In genomic region chr4:135477851-135478250, GRCm38 (mm10) we compare ENCODE assay signal across 24 mouse cellular contexts. TPM values are rescaled to one million over a fixed set of nuclear protein-coding genes. Genes with fewer than 3 reads are reported as not detected.
DNase-seq lines count a peak whose midpoint lies in the region; ATAC-seq lines count a peak whose summit lies in the region.
"Had no signal": no experiment of that assay in that cellular context is flagged by ENCODE, and none has a peak within 500 bp of the region (broad histone marks: within the 10 kb centered on the region; RNA-seq: fewer than 3 reads in every experiment).

No protein-coding gene starts in this region.

- no peaks in the 10 kb centered on the region for H3K36me3 ChIP-seq in kidney, embryonic 14.5 days (ENCODE audit: control insufficient read depth, insufficient read depth, low read length)
- H3K36me3 ChIP-seq: embryonic facial prominence, embryonic 13.5 days; embryonic facial prominence, embryonic 15.5 days; forebrain, embryonic 10.5 days; forebrain, embryonic 12.5 days had no signal

- no peak overlapping the region for H3K27ac ChIP-seq in kidney, embryonic 14.5 days (ENCODE audit: low read depth, low read length)
- H3K27ac ChIP-seq: embryonic facial prominence, embryonic 13.5 days; embryonic facial prominence, embryonic 15.5 days; forebrain, embryonic 10.5 days; forebrain, embryonic 12.5 days had no signal

- no peak overlapping the region for H3K4me3 ChIP-seq in kidney, embryonic 14.5 days (ENCODE audit: low read length)
- H3K4me3 ChIP-seq: embryonic facial prominence, embryonic 13.5 days; embryonic facial prominence, embryonic 15.5 days; erythroblast, embryonic 14.5 days; forebrain, embryonic 10.5 days; forebrain, embryonic 12.5 days had no signal

- no peak for ATAC-seq in kidney, embryonic 14.5 days (ENCODE audit: low FRiP score, low TSS enrichment)
- ATAC-seq: activated CD4-positive, CD25-positive, alpha-beta regulatory T cell, adult 4 months; CD4-positive, CD25-positive, alpha-beta regulatory T cell, adult 4 months; forebrain, embryonic 14.5 days; forebrain, embryonic 16.5 days; Patski had no signal

- H3K9ac ChIP-seq in kidney, embryonic 14.5 days (ENCODE audit: low read depth, low read length), result no peak overlapping the region
- H3K9ac ChIP-seq: embryonic facial prominence, embryonic 13.5 days; embryonic facial prominence, embryonic 15.5 days; forebrain, embryonic 12.5 days had no signal

- no peak overlapping the region for H3K4me2 ChIP-seq in kidney, embryonic 14.5 days (replicated peaks; ENCODE audit: low read depth, low read length)
- H3K4me2 ChIP-seq: embryonic facial prominence, embryonic 13.5 days; embryonic facial prominence, embryonic 15.5 days; forebrain, embryonic 12.5 days had no signal

- H3K9me3 ChIP-seq in kidney, embryonic 14.5 days (ENCODE audit: control insufficient read depth, low read length), result no peaks in the 10 kb centered on the region
- H3K9me3 ChIP-seq: embryonic facial prominence, embryonic 13.5 days; embryonic facial prominence, embryonic 15.5 days; forebrain, embryonic 10.5 days; forebrain, embryonic 12.5 days; G1E had no signal

- H3K4me1 ChIP-seq in kidney, embryonic 14.5 days (ENCODE audit: control insufficient read depth, insufficient read depth, low read length), result no peaks in the 10 kb centered on the region
- H3K4me1 ChIP-seq: embryonic facial prominence, embryonic 15.5 days; forebrain, embryonic 10.5 days; forebrain, embryonic 12.5 days had no signal

- 85% methylated on average over 10 of the region's 10 CpGs for WGBS in kidney, embryonic 14.5 days

- no peaks in the 10 kb centered on the region for H3K27me3 ChIP-seq in kidney, embryonic 14.5 days (ENCODE audit: control insufficient read depth, insufficient read depth, low read length)
- H3K27me3 ChIP-seq: CH12.LX; embryonic facial prominence, embryonic 13.5 days; embryonic facial prominence, embryonic 15.5 days; forebrain, embryonic 12.5 days; Patski had no signal

- peak; percentile 21 to 50 for DNase-seq in adrenal gland, adult (ENCODE audit: inconsistent age in 2 of 2, low spot score in 1 of 2)
- no peak for DNase-seq in adrenal gland, postnatal 4 days (ENCODE audit: low spot score in 2 of 2)
- DNase-seq in adrenal gland, postnatal 10 days, result peak; percentile 17
- peak; percentile 19 for DNase-seq in adrenal gland, postnatal 25 days
- DNase-seq in thymus, postnatal 4 days, result no peak
- DNase-seq: B cell, adult 2 months; cerebellum, adult 11-12 months; cerebellum, adult 2 months; cerebellum, adult 9-10 months; cerebellum, postnatal 10 days; cerebellum, postnatal 25 days had no signal

RNA-seq across cellular contexts. Expression of gene Stpg1, which starts 16.7 kb away (rescaled TPM):
- total RNA-seq in adrenal gland, postnatal 4 days (2021), result under 1 TPM; 0.59 to 0.67 TPM
- total RNA-seq in adrenal gland, postnatal 10 days (2021), result under 1 TPM; 0.12 to 0.85 TPM
- 0.91 TPM in 1 of 2 replicates, not detected in the other for total RNA-seq in adrenal gland, postnatal 25 days (2021)
- 0.64 and 0.81 TPM in 2 replicates for polyA plus RNA-seq in kidney, embryonic 14.5 days (2014; fragmentation: Nextera tagmentation; extraction: Ambion mirVana)
- total RNA-seq: CH12.LX had no signal
- polyA plus RNA-seq: CD4-positive, CD25-positive, alpha-beta regulatory T cell, adult 4 months; embryonic facial prominence, embryonic 13.5 days; forebrain, embryonic 16.5 days; G1E; Patski had no signal

RNA-seq across cellular contexts. Expression of gene Nipal3, which starts 17.0 kb away (rescaled TPM):
- 10 to 100 TPM; 14.0 to 24.1 TPM for total RNA-seq in adrenal gland, postnatal 4 days (2021)
- 10 to 100 TPM; 13.8 to 15.4 TPM for total RNA-seq in adrenal gland, postnatal 10 days (2021)
- 12.7 and 26.6 TPM in 2 replicates for total RNA-seq in adrenal gland, postnatal 25 days (2021)
- 2.7 and 3.8 TPM in 2 replicates for polyA plus RNA-seq in kidney, embryonic 14.5 days (2014; fragmentation: Nextera tagmentation; extraction: Ambion mirVana)

RNA-seq across cellular contexts. Expression of gene Rcan3, which starts 44.2 kb away (rescaled TPM):
- total RNA-seq in adrenal gland, postnatal 4 days (2021), result 10 to 100 TPM; 22.3 to 26.7 TPM
- total RNA-seq in adrenal gland, postnatal 10 days (2021), result 10 to 100 TPM; 18.0 to 23.0 TPM
- 11.9 and 16.9 TPM in 2 replicates for total RNA-seq in adrenal gland, postnatal 25 days (2021)
- 14.1 and 15.2 TPM in 2 replicates for polyA plus RNA-seq in kidney, embryonic 14.5 days (2014; fragmentation: Nextera tagmentation; extraction: Ambion mirVana)

Comparison
In these comparisons a context has a peak if more than half of its experiments do, and no peak if none do; other contexts are left out.
1. DNase-seq: peak in adrenal gland, adult (2 of 2), adrenal gland, postnatal 10 days (single experiment) and adrenal gland, postnatal 25 days (single experiment); none in adrenal gland, postnatal 4 days (0 of 2) and thymus, postnatal 4 days (single experiment).